Mouse (Mus musculus) liver, embryonic 11.5 days (tissue): ENCODE measurements around the gene Urod. TPM values are rescaled to one million over a fixed set of nuclear protein-coding genes. Genes with fewer than 3 reads are reported as not detected.

Experiments used
- ATAC-seq: fragments of 200-750 bp; cut with Nextera tagmentation; replicated peaks from 2 replicates; pipeline ENCODE4 v1.8.0; 2017; ENCODE audit warnings: moderate number of reproducible peaks, mild to moderate bottlenecking, moderate TSS enrichment, moderate library complexity; ENCODE audit not compliant: low FRiP score
- DNase-seq: peaks from one replicate; pipeline ENCODE4 v3.0.0-alpha.2; 2017; ENCODE audit warnings: low spot score
- H3K27ac ChIP-seq: fragments of 300-500 bp; sonication (generic); 2 replicates; pipeline ENCODE4 v1.5.1; 2014; ENCODE audit warnings: mild to moderate bottlenecking, low read depth, low read length, control low read depth
- H3K27me3 ChIP-seq: fragments of 300-500 bp; sonication (generic); replicated peaks from 2 replicates; pipeline ENCODE4 v1.6.1; 2014; ENCODE audit warnings: low read length, mixed read lengths; ENCODE audit not compliant: control insufficient read depth, insufficient read depth
- H3K36me3 ChIP-seq: fragments of 300-500 bp; sonication (generic); 2 replicates; pipeline ENCODE4 v1.6.1; 2014; ENCODE audit warnings: mild to moderate bottlenecking, low read length, moderate library complexity, mixed read lengths; ENCODE audit not compliant: control insufficient read depth, insufficient read depth
- H3K4me1 ChIP-seq: fragments of 300-500 bp; sonication (generic); replicated peaks from 2 replicates; pipeline ENCODE4 v1.6.1; 2014; ENCODE audit warnings: low read length, mixed read lengths; ENCODE audit not compliant: control insufficient read depth, insufficient read depth
- H3K4me2 ChIP-seq: fragments of 300-500 bp; sonication (generic); 2 replicates; pipeline ENCODE4 v1.6.1; 2014; ENCODE audit warnings: mild to moderate bottlenecking, control low read depth, moderate library complexity
- H3K4me3 ChIP-seq: fragments of 300-500 bp; sonication (generic); 2 replicates; pipeline ENCODE4 v1.5.1; 2014; ENCODE audit warnings: low read depth, low read length, control low read depth
- H3K9ac ChIP-seq: fragments of 300-500 bp; sonication (generic); 2 replicates; pipeline ENCODE4 v1.6.1; 2014; ENCODE audit warnings: low read depth, low read length, control low read depth
- H3K9me3 ChIP-seq: fragments of 300-500 bp; sonication (generic); 2 replicates; pipeline ENCODE4 v1.6.1; 2016; ENCODE audit warnings: low read length, inconsistent platforms, mixed read lengths; ENCODE audit not compliant: control insufficient read depth
- WGBS: fragments of 180-500 bp; shearing (Covaris S2); extraction: QIAGEN DNeasy Blood & Tissue Kit; methylation state at CpG from one replicate; pipeline ENCODE4 v1.1.7; 2014; 5-methylcytosine and 5-hydroxymethylcytosine counted together
- polyA plus RNA-seq: library from polyadenylated mRNA; unstranded; fragments of >200 nt; fragmentation: Nextera tagmentation; extraction: Ambion mirVana; gene quantifications from 2 replicates; pipeline ENCODE4 v1.2.1, GENCODE M21; 2014

Urod gene
- polyA plus RNA-seq, 1 experiment from 2014 or later: 344 TPM

GRCm38 (mm10) chr4:117001957-117002356 lies 7.7 kb upstream of the Urod start:
- ATAC-seq (no peak), DNase-seq (no peak)
- Histone ChIP-seq H3K4me3 (no peak overlapping the region), H3K9ac (no peak overlapping the region), H3K27ac (no peak overlapping the region), H3K36me3 (peaks cover 8% of the 10 kb centered on the region), H3K27me3 (no peaks in the 10 kb centered on the region), H3K9me3 (no peaks in the 10 kb centered on the region), H3K4me2 (no peak overlapping the region), H3K4me1 (no peaks in the 10 kb centered on the region)
- WGBS: 94% methylated on average over 16 of the region's 16 CpGs

- Histone ChIP-seq H3K4me2 (no peak overlapping the region), H3K36me3 (peaks cover 8% of the 10 kb centered on the region), H3K9me3 (no peaks in the 10 kb centered on the region), H3K27ac (no peak overlapping the region), H3K27me3 (no peaks in the 10 kb centered on the region), H3K4me3 (no peak overlapping the region), H3K4me1 (peaks cover 9% of the 10 kb centered on the region), H3K9ac (no peak overlapping the region)
- 92% methylated on average over 17 of the region's 17 CpGs for WGBS
- DNase-seq: no peak
- no peak for ATAC-seq
Observed at GRCm38 (mm10) chr4:116999513-117000154, 5.4 kb upstream of the Urod start.

- peak overlapping the region; percentile 99 for H3K4me3 ChIP-seq
- no peak for ATAC-seq
- peak overlapping the region; percentile 84 for H3K9ac ChIP-seq
- no peaks in the 10 kb centered on the region for H3K27me3 ChIP-seq
- H3K4me1 ChIP-seq: peaks cover 22% of the 10 kb centered on the region
- peaks cover 5% of the 10 kb centered on the region; the same call in 1 of the 2 replicates for H3K36me3 ChIP-seq
- DNase-seq: peak; percentile 60
- WGBS: 1% methylated on average over 16 of the region's 16 CpGs
- peak overlapping the region; percentile 92 for H3K4me2 ChIP-seq
- no peaks in the 10 kb centered on the region for H3K9me3 ChIP-seq
- peak overlapping the region; percentile 72; the same call in 1 of the 2 replicates for H3K27ac ChIP-seq
Observed at GRCm38 (mm10) chr4:116995798-116996135, 1.6 kb upstream of the Urod start.

GRCm38 (mm10) chr4:116995131-116995797 lies 1.1 kb upstream of the Urod start, which contains the start of gene Hectd3:
Gene Hectd3, plus strand, starts transcription at chr4:116995317.
- Histone ChIP-seq H3K4me3 (peak within 1 kb of the TSS; percentile 99), H3K9ac (peak within 1 kb of the TSS; percentile 91), H3K27ac (peak within 1 kb of the TSS; percentile 94), H3K4me1 (peaks cover 22% of the 10 kb centered on the region), H3K9me3 (no peaks in the 10 kb centered on the region), H3K27me3 (no peaks in the 10 kb centered on the region), H3K4me2 (peak within 1 kb of the TSS; percentile 92), H3K36me3 (peaks cover 9% of the 10 kb centered on the region; the same call in 1 of the 2 replicates)
- ATAC-seq (peak; percentile 69), DNase-seq (peak; percentile 71)
- under 1% methylated on average over 58 of the region's 58 CpGs for WGBS

- H3K9ac ChIP-seq: no peak overlapping the region
- peaks cover 21% of the 10 kb centered on the region for H3K4me1 ChIP-seq
- H3K9me3 ChIP-seq: no peaks in the 10 kb centered on the region
- H3K27ac ChIP-seq: no peak overlapping the region
- no peaks in the 10 kb centered on the region for H3K27me3 ChIP-seq
- DNase-seq (peak; percentile 62), ATAC-seq (no peak)
- H3K36me3 ChIP-seq: peaks cover 7% of the 10 kb centered on the region; the same call in 1 of the 2 replicates
- H3K4me2 ChIP-seq: peak overlapping the region; percentile 56; the same call in 1 of the 2 replicates
- H3K4me3 ChIP-seq: no peak overlapping the region
- WGBS: 18% methylated on average over 7 of the region's 7 CpGs
Observed at GRCm38 (mm10) chr4:116991366-116991765, 2.8 kb downstream of the Urod start.

- Histone ChIP-seq H3K27ac (no peak overlapping the region), H3K4me2 (no peak overlapping the region), H3K4me1 (peaks cover 14% of the 10 kb centered on the region), H3K4me3 (no peak overlapping the region), H3K9me3 (no peaks in the 10 kb centered on the region), H3K9ac (no peak overlapping the region), H3K36me3 (peaks cover 7% of the 10 kb centered on the region; the same call in 1 of the 2 replicates), H3K27me3 (no peaks in the 10 kb centered on the region)
- no peak for DNase-seq
- 82% methylated on average over 6 of the region's 6 CpGs for WGBS
- ATAC-seq: no peak
Observed at GRCm38 (mm10) chr4:116989731-116990130, 4.5 kb downstream of the Urod start.

GRCm38 (mm10) chr4:116987122-116987456 lies 7.1 kb downstream of the Urod start:
- DNase-seq (no peak), ATAC-seq (no peak)
- Histone ChIP-seq H3K27ac (no peak overlapping the region), H3K4me2 (no peak overlapping the region), H3K4me1 (no peaks in the 10 kb centered on the region), H3K9me3 (no peaks in the 10 kb centered on the region), H3K4me3 (no peak overlapping the region), H3K36me3 (peaks cover 7% of the 10 kb centered on the region; the same call in 1 of the 2 replicates), H3K9ac (no peak overlapping the region), H3K27me3 (no peaks in the 10 kb centered on the region)
- WGBS: 70% methylated on average over 5 of the region's 5 CpGs

- Histone ChIP-seq H3K27ac (no peak overlapping the region), H3K4me2 (no peak overlapping the region), H3K36me3 (peaks cover 7% of the 10 kb centered on the region; the same call in 1 of the 2 replicates), H3K27me3 (no peaks in the 10 kb centered on the region), H3K9ac (no peak overlapping the region), H3K9me3 (no peaks in the 10 kb centered on the region), H3K4me1 (no peaks in the 10 kb centered on the region), H3K4me3 (no peak overlapping the region)
- no peak for DNase-seq
- ATAC-seq: peak; percentile 69
- WGBS: 62% methylated on average over 17 of the region's 17 CpGs
Observed at GRCm38 (mm10) chr4:116986400-116987121, 7.7 kb downstream of the Urod start.
